Mouse (Mus musculus) C2C12 (cell line): ENCODE data around the gene Fgf15.

Source experiments
- CEBPB ChIP-seq: IDR thresholded peaks from one replicate; pipeline ENCODE4 v1.6.1; 2011; ENCODE audit warnings: low read depth, mild to moderate bottlenecking, control low read depth, moderate library complexity
- CTCF ChIP-seq: IDR thresholded peaks from one replicate; pipeline ENCODE4 v1.5.1; 2011; ENCODE audit not compliant: control insufficient read depth, insufficient read depth, insufficient read length
- MAX ChIP-seq: IDR thresholded peaks from one replicate; pipeline ENCODE4 v1.6.1; 2011; ENCODE audit warnings: mild to moderate bottlenecking, control low read depth
- MYOG ChIP-seq: IDR thresholded peaks from one replicate; pipeline ENCODE4 v1.6.1; 2011; ENCODE audit not compliant: control insufficient read depth, insufficient read length; ENCODE audit errors: extremely low read depth
- USF1 ChIP-seq: IDR thresholded peaks from one replicate; pipeline ENCODE4 v1.6.1; 2011; ENCODE audit warnings: low read depth, mild to moderate bottlenecking, control low read depth, moderate library complexity

DNA sequence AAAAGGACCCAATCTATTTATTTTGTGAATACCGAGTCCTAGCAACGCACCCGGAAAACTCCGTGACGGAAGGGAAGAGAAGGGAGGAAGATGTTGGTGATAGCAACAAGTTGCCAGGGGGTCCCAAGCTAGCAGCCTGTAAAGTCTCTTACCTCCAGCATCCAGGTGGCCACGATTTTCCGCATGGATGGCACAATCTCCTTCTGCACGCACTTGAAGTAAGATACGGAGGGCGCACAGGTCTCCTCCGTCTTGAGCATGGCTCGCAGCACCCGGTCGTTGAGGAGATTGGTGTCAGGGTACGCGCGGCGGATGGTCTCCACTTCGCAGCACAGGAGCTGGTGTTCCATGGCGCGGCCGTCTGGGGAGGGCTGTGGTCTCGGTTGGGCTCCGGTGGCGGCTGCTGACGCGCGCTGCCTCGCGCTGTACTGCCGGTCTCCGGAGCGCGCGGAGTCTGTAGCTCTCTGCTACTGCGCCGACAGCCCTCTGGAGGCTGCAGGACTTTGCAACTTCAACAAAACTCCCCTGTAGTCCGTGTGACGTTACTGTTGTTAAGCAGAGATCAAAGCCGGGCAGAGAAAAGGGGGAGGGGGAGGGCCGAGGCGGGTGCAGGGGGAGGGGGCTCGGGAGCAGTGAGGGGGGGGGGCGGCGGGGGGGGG, 43.1 kb downstream of the Fgf15 start, which contains the start of gene Ccnd1:
- TF ChIP-seq CTCF (no peak), MYOG (no peak), CEBPB (no peak), MAX (no peak), USF1 (no peak)
